Mouse (Mus musculus): ENCODE data around the gene Dffb. TPM values are rescaled to one million over a fixed set of nuclear protein-coding genes. Genes with fewer than 3 reads are reported as not detected.

The Dffb gene
- total and polyA plus RNA-seq, 3 experiments: 25.1 to 25.2 TPM; not detected in 1

DNA sequence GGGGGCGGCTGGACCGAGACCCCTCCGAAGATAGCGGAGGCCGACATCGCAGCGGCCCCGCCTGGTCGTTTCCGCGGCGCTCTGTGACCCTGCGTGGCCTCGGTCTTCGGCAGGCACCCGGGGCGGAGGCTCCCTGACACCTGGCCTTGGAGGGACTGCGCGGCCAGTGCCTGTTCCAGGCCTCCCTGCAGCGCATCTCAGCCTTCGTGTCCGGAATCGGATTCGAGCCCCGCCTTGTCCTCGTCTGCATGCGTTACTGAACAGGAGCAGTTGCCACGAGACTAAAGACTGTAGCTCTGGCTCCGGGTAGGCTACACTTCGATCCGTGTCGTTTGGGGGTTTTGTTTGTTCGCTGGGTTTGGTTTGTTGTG lies 351 bp upstream of the Dffb start:
- Histone ChIP-seq H3K4me1 (ENCODE audit: control insufficient read depth in 1 of 2, insufficient read depth in 2 of 2, low read length in 2 of 2) (peaks cover 4 to 7% of the 10 kb centered on the region in 2 experiments; a peak in 3 of 4 replicates), H3K27ac (ENCODE audit: control insufficient read depth, low read depth, low read length) (0 out of 2 replicates have a peak overlapping the region, but pooled peaks have one; percentile 4), H3K9me3 (replicated peaks; ENCODE audit: insufficient read depth, low read length) (no peaks in the 10 kb centered on the region), H3K79me2 (ENCODE audit: control insufficient read depth, insufficient read depth, low read length, poor library complexity) (peaks cover 34% of the 10 kb centered on the region), H3K36me3 (ENCODE audit: control insufficient read depth in 1 of 2, insufficient read depth in 2 of 2, low read length in 2 of 2) (peaks cover 0 to 10% of the 10 kb centered on the region in 2 experiments; a peak in 2 of 4 replicates), H3K9ac (ENCODE audit: control insufficient read depth, low read depth, low read length, poor library complexity, severe bottlenecking) (peak overlapping the region; percentile 90), H3K27me3 (ENCODE audit: control insufficient read depth in 1 of 2, insufficient read depth in 2 of 2, low read length in 2 of 2) (no peaks in the 10 kb centered on the region), H3K4me3 (ENCODE audit: control insufficient read depth in 1 of 2, insufficient read depth in 1 of 2, low read depth in 2 of 2, low read length in 2 of 2) (peak overlapping the region; percentile 64 to 98)
- TF ChIP-seq SIN3A (IDR thresholded peaks at IDR 0.05; ENCODE audit: low read length): no peak; the same call in 1 of the 2 replicates
- no peak; a peak in 2 of 4 replicates for TF ChIP-seq POLR2A (IDR thresholded peaks at IDR 0.05; ENCODE audit: control insufficient read depth in 1 of 2, insufficient read depth in 1 of 2, low read depth in 1 of 2, low read length in 2 of 2, poor library complexity in 1 of 2)
- TF ChIP-seq ZNF384 (IDR thresholded peaks at IDR 0.05; ENCODE audit: low read depth, low read length): no peak
- no peak for TF ChIP-seq NELFE (IDR thresholded peaks at IDR 0.05; ENCODE audit: low read depth, low read length)
- TF ChIP-seq TCF12 (IDR thresholded peaks at IDR 0.05; ENCODE audit: low read depth, low read length): no peak
- TF ChIP-seq SMC3 (IDR thresholded peaks at IDR 0.05; ENCODE audit: low read depth, low read length): no peak
- TF ChIP-seq RAD21 (IDR thresholded peaks at IDR 0.05; ENCODE audit: low read depth, low read length): no peak
- no peak for TF ChIP-seq RCOR1 (IDR thresholded peaks at IDR 0.05; ENCODE audit: low read depth, low read length)
- no peak for TF ChIP-seq CHD1 (IDR thresholded peaks at IDR 0.05; ENCODE audit: low read depth, low read length)
- no peak for TF ChIP-seq USF2 (IDR thresholded peaks at IDR 0.05; ENCODE audit: borderline replicate concordance in 1 of 2, insufficient read depth in 1 of 2, low read depth in 1 of 2, low read length in 2 of 2)
- TF ChIP-seq ELF1 (IDR thresholded peaks at IDR 0.05; ENCODE audit: low read depth, low read length): no peak
- no peak for TF ChIP-seq POLR2AphosphoS2 (IDR thresholded peaks at IDR 0.05; ENCODE audit: low read length)
- DNase-seq (ENCODE audit: low read depth, low spot score): peak; percentile 60

DNA sequence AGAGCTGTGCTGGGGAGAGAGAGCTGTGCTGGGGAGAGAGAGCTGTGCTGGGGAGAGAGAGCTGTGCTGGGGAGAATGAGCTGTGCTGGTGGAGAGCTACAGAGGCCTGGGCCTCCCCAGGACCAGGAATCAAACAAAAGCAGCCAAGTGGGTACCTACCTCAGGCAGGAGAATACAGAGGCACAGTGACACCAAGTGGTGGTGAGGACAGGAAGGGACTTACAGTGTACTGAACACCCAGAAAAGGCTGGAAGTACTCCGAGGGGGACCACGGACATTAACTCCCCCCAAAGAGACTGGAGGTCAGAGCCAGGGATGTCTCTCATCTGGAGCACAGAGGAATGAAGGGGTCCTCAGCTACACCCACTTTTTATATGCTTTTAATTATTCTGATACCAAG lies 6.9 kb downstream of the Dffb start:
- Histone ChIP-seq H3K4me1 (ENCODE audit: control insufficient read depth in 1 of 2, insufficient read depth in 2 of 2, low read length in 2 of 2) (no peaks in the 10 kb centered on the region), H3K9me3 (replicated peaks; ENCODE audit: insufficient read depth, low read length) (no peaks in the 10 kb centered on the region), H3K79me2 (ENCODE audit: control insufficient read depth, insufficient read depth, low read length, poor library complexity) (no peaks in the 10 kb centered on the region), H3K27ac (ENCODE audit: control insufficient read depth, low read depth, low read length) (no peak overlapping the region), H3K4me3 (ENCODE audit: control insufficient read depth in 1 of 2, insufficient read depth in 1 of 2, low read depth in 2 of 2, low read length in 2 of 2) (no peak overlapping the region), H3K27me3 (ENCODE audit: control insufficient read depth in 1 of 2, insufficient read depth in 2 of 2, low read length in 2 of 2) (no peaks in the 10 kb centered on the region), H3K9ac (ENCODE audit: control insufficient read depth, low read depth, low read length, poor library complexity, severe bottlenecking) (no peak overlapping the region), H3K36me3 (ENCODE audit: control insufficient read depth in 1 of 2, insufficient read depth in 2 of 2, low read length in 2 of 2) (no peaks in the 10 kb centered on the region; a peak in 1 of 4 replicates)
- TF ChIP-seq MYB (IDR thresholded peaks at IDR 0.05; ENCODE audit: low read depth, low read length) (no peak), TCF12 (IDR thresholded peaks at IDR 0.05; ENCODE audit: low read depth, low read length) (no peak), MAZ (IDR thresholded peaks at IDR 0.05; ENCODE audit: low read depth, low read length) (no peak), ETS1 (IDR thresholded peaks at IDR 0.05; ENCODE audit: low read depth, low read length) (no peak), TBP (IDR thresholded peaks at IDR 0.05; ENCODE audit: low read depth, low read length) (no peak), GABPA (IDR thresholded peaks at IDR 0.05; ENCODE audit: low read depth, low read length) (no peak), USF2 (IDR thresholded peaks at IDR 0.05; ENCODE audit: borderline replicate concordance in 1 of 2, insufficient read depth in 1 of 2, low read depth in 1 of 2, low read length in 2 of 2) (no peak), ZKSCAN1 (IDR thresholded peaks at IDR 0.05; ENCODE audit: low read depth, low read length) (no peak), ZNF384 (IDR thresholded peaks at IDR 0.05; ENCODE audit: low read depth, low read length) (no peak), ZC3H11A (IDR thresholded peaks at IDR 0.05; ENCODE audit: low read depth, low read length) (no peak), MAX (IDR thresholded peaks at IDR 0.05; ENCODE audit: low read length) (no peak), TAL1 (IDR thresholded peaks at IDR 0.05; ENCODE audit: low read length) (no peak), ELF1 (IDR thresholded peaks at IDR 0.05; ENCODE audit: low read depth, low read length) (no peak), KAT2A (conservative IDR thresholded peaks at IDR 0.05; ENCODE audit: low read depth, low read length) (no peak), POLR2A (IDR thresholded peaks at IDR 0.05; ENCODE audit: control insufficient read depth in 1 of 2, insufficient read depth in 1 of 2, low read depth in 1 of 2, low read length in 2 of 2, poor library complexity in 1 of 2) (no peak)
- DNase-seq (ENCODE audit: low read depth, low spot score): no peak

All from MEL (cell line).